Mouse (Mus musculus): ENCODE measurements around the gene Nrxn3. TPM values are rescaled to one million over a fixed set of nuclear protein-coding genes. Genes with fewer than 3 reads are reported as not detected.

Gene Nrxn3
- polyA plus RNA-seq, 1 experiment, result 3.0 TPM

DNA sequence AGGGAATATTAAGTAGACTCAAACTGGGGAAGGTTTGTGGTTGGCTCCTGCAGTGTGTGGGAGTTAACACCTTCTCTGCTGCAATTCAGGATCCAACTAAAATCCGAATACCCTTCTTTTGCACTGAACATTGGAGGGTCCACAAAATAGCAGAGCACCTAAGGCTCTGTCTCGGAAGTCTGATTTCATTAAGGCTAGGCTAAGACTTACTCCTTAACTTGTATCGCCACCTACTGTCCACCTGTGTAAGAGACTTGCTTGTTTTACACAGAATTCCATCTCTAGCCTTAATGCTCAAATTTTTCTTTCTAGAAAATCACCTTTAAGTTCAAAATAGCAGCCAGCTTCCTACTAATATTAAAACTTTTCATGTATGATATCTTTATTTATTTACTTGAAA lies 660.6 kb downstream of the Nrxn3 start:
- no peak overlapping the region for H3K4me2 ChIP-seq (ENCODE audit: low read depth)
- TF ChIP-seq MYOG (IDR thresholded peaks at IDR 0.05; ENCODE audit: control insufficient read depth in 1 of 3, insufficient read depth in 1 of 3, insufficient read length in 2 of 3, low read depth in 2 of 3) (no peak), TCF3 (IDR thresholded peaks at IDR 0.05; ENCODE audit: insufficient read length, low read depth) (no peak), SRF (IDR thresholded peaks at IDR 0.05; ENCODE audit: control insufficient read depth, insufficient read length, low read depth) (no peak), E2F4 (IDR thresholded peaks at IDR 0.05; ENCODE audit: insufficient read depth) (no peak), USF1 (IDR thresholded peaks at IDR 0.05; ENCODE audit: low read depth) (no peak), MYOD1 (IDR thresholded peaks at IDR 0.05; ENCODE audit: control insufficient read depth in 1 of 3, insufficient read length in 2 of 3, low read depth in 2 of 3) (no peak), REST (IDR thresholded peaks at IDR 0.05; ENCODE audit: insufficient read depth, insufficient read length) (no peak)

DNA sequence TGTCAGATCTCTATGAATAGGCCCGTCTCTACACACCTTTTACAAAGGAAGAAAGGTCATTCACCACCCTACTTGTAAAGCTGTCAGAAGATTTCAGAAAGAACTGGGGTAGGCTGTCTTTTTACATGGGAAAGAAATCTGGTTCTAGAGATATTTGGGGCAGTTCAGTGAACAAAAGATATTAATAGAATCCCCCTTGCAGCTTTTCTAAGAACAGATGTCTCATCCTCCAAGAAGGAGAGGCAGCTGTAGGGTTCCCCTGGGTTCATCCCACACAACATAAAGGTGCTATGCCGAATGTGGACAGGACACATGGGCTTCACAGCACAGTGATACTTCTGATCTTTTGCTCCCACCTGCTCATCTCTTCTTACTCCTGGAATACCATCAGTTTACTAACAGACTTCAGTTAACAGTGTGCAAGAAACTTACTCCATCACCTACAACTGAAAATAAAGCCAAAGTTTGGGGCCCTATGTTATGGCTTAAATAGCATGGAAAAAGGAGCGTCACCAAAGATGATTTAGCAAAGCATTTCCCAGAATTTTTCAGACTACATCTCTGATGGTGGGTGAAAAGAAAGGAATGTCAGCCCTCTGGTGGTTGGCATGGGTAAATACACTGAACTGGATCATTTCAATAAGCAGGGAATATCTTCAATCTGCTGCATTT lies 672.6 kb downstream of the Nrxn3 start:
- H3K4me2 ChIP-seq (ENCODE audit: low read depth), result no peak overlapping the region
- no peaks in the 10 kb centered on the region for H3K27me3 ChIP-seq (ENCODE audit: control insufficient read depth, insufficient read depth, insufficient read length)
- no peaks in the 10 kb centered on the region for H3K36me3 ChIP-seq (ENCODE audit: control insufficient read depth, insufficient read depth)
- no peak overlapping the region for H3ac ChIP-seq (ENCODE audit: control insufficient read depth, insufficient read length)
- H3K79me2 ChIP-seq (ENCODE audit: control insufficient read depth, insufficient read depth), result no peaks in the 10 kb centered on the region
- no peak overlapping the region for H3K4me3 ChIP-seq
- TF ChIP-seq MYOD1 (IDR thresholded peaks at IDR 0.05; ENCODE audit: control insufficient read depth in 1 of 3, insufficient read length in 2 of 3, low read depth in 2 of 3) (no peak), MYOG (IDR thresholded peaks at IDR 0.05; ENCODE audit: control insufficient read depth in 1 of 3, insufficient read depth in 1 of 3, insufficient read length in 2 of 3, low read depth in 2 of 3) (no peak), POLR2A (IDR thresholded peaks at IDR 0.05; ENCODE audit: insufficient read length, low read depth) (no peak), E2F4 (IDR thresholded peaks at IDR 0.05; ENCODE audit: insufficient read depth) (no peak), REST (IDR thresholded peaks at IDR 0.05; ENCODE audit: insufficient read depth, insufficient read length) (no peak), CEBPB (IDR thresholded peaks at IDR 0.05; ENCODE audit: insufficient read depth, poor library complexity, severe bottlenecking) (no peak), POLR2AphosphoS2 (IDR thresholded peaks at IDR 0.05; ENCODE audit: insufficient read length, low read depth) (no peak), TCF12 (IDR thresholded peaks at IDR 0.05; ENCODE audit: insufficient read depth, poor library complexity, severe bottlenecking) (no peak), TCF3 (IDR thresholded peaks at IDR 0.05; ENCODE audit: insufficient read length, low read depth) (no peak), MAX (IDR thresholded peaks at IDR 0.05; ENCODE audit: low read depth) (no peak), USF1 (IDR thresholded peaks at IDR 0.05; ENCODE audit: low read depth) (no peak), SRF (IDR thresholded peaks at IDR 0.05; ENCODE audit: control insufficient read depth, insufficient read length, low read depth) (no peak)

More for the DNA sequence above, 660.6 kb downstream of the Nrxn3 start:
- no peaks in the 10 kb centered on the region for H3K27me3 ChIP-seq (ENCODE audit: control insufficient read depth, insufficient read depth, insufficient read length)
- no peak overlapping the region for H3ac ChIP-seq (ENCODE audit: control insufficient read depth, insufficient read length)
- no peak overlapping the region for H3K4me3 ChIP-seq
- H3K36me3 ChIP-seq (ENCODE audit: control insufficient read depth, insufficient read depth), result no peaks in the 10 kb centered on the region
- H3K79me2 ChIP-seq (ENCODE audit: control insufficient read depth, insufficient read depth), result no peaks in the 10 kb centered on the region

DNA sequence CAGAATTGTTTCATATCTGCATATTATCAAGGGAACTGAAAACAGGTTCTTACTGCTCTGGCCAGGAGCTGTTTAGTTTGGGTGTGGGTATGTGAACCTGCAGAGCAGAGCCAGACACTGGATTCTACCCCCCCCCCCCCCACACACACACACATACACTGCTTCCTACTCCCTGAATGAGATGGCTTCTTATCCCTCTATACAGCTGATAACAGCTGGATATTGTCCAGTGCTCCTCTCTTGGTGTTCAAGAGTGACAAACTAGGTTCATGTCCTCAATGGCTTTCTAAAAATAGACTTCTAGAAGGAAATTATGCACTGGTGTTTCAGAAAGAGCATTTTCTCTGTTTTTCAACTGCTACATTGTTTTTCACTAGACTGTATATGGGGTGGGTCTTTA lies 713.8 kb downstream of the Nrxn3 start:
- TF ChIP-seq E2F4 (IDR thresholded peaks at IDR 0.05; ENCODE audit: insufficient read depth) (no peak), CEBPB (IDR thresholded peaks at IDR 0.05; ENCODE audit: insufficient read depth, poor library complexity, severe bottlenecking) (no peak)
- no peaks in the 10 kb centered on the region for H3K27me3 ChIP-seq (ENCODE audit: control insufficient read depth, insufficient read depth, insufficient read length)
- H3K4me2 ChIP-seq (ENCODE audit: low read depth), result no peak overlapping the region
- no peak overlapping the region for H3ac ChIP-seq (ENCODE audit: control insufficient read depth, insufficient read length)
- H3K79me2 ChIP-seq (ENCODE audit: control insufficient read depth, insufficient read depth), result no peaks in the 10 kb centered on the region
- H3K36me3 ChIP-seq (ENCODE audit: control insufficient read depth, insufficient read depth), result no peaks in the 10 kb centered on the region
- no peak overlapping the region for H3K4me3 ChIP-seq

DNA sequence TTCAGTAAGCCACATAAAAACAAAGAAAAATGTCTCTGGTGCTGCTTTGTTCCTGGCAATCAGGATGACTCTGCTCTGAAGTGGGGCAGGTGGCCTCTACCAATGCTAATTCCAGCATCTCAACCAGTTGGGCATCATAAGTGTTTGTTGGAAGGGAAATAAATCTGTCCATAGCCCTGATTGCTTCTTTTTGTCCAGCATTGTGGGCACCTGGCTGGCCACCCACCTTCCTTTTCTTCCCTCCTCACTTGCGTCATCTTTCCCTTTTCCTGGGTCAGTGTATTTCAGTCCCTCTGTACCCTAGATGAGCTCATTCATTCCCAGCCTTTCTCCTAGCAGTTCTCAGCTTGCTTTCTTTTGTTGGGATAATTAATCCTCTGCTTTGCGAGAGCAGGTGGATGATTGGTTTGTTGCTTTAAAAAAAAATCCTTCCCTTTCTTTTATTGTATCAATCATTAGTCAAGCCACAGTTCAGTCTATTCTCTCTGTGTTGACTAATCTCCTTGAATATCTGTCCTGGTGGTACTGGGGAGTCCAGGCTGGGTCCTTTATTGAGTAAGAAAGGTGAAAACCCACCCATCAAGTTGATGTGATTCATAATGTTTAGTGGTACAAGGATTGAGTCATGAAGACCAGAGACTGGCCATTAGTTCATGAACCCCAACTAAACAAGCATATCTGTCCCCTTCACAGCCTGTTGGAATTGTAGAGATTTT lies 719.8 kb downstream of the Nrxn3 start:
- no peaks in the 10 kb centered on the region for H3K79me2 ChIP-seq (ENCODE audit: control insufficient read depth, insufficient read depth)
- TF ChIP-seq MYOG (IDR thresholded peaks at IDR 0.05; ENCODE audit: control insufficient read depth in 1 of 3, insufficient read depth in 1 of 3, insufficient read length in 2 of 3, low read depth in 2 of 3) (no peak), TCF12 (IDR thresholded peaks at IDR 0.05; ENCODE audit: insufficient read depth, poor library complexity, severe bottlenecking) (no peak), CEBPB (IDR thresholded peaks at IDR 0.05; ENCODE audit: insufficient read depth, poor library complexity, severe bottlenecking) (no peak), TCF3 (IDR thresholded peaks at IDR 0.05; ENCODE audit: insufficient read length, low read depth) (no peak), E2F4 (IDR thresholded peaks at IDR 0.05; ENCODE audit: insufficient read depth) (no peak), POLR2A (IDR thresholded peaks at IDR 0.05; ENCODE audit: insufficient read length, low read depth) (no peak), USF1 (IDR thresholded peaks at IDR 0.05; ENCODE audit: low read depth) (no peak), REST (IDR thresholded peaks at IDR 0.05; ENCODE audit: insufficient read depth, insufficient read length) (no peak)
- H3ac ChIP-seq (ENCODE audit: control insufficient read depth, insufficient read length), result no peak overlapping the region
- no peaks in the 10 kb centered on the region for H3K27me3 ChIP-seq (ENCODE audit: control insufficient read depth, insufficient read depth, insufficient read length)
- H3K36me3 ChIP-seq (ENCODE audit: control insufficient read depth, insufficient read depth), result no peaks in the 10 kb centered on the region
- H3K4me3 ChIP-seq, result no peak overlapping the region
- H3K4me2 ChIP-seq (ENCODE audit: low read depth), result no peak overlapping the region

DNA sequence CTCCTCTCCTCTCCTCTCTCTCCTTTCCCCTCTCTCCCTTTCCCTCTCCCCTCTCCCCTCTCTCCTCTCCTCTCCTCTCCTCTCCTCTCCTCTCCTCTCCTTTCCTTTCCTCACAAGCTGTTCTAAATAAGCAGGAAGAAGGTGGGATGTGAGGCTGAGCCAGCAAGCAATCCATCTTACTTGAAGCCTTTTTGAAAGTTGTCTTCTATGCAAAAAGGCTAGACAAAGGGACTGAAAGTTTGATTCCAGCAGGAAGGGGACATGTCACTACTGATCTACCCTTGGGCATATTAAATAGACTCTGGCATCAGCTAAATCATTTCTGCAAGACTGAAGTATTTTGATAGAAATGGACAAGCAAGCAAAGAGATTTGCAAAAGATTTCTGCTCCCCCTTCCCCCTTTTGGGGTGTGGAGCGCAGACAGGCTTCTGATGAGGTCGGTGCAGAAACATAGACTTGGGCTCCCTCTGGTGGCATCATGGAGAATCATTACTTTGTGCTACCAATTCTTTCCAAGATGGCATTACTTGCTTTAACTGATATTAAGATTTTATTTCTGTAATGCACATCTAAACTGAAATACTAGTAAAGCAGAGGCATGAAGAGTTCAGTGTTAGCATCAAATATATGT lies 728.1 kb downstream of the Nrxn3 start:
- Histone ChIP-seq H3K4me3 (no peak overlapping the region), H3K4me2 (ENCODE audit: low read depth) (no peak overlapping the region), H3K36me3 (ENCODE audit: control insufficient read depth, insufficient read depth) (no peaks in the 10 kb centered on the region), H3ac (ENCODE audit: control insufficient read depth, insufficient read length) (no peak overlapping the region), H3K27me3 (ENCODE audit: control insufficient read depth, insufficient read depth, insufficient read length) (no peaks in the 10 kb centered on the region), H3K79me2 (ENCODE audit: control insufficient read depth, insufficient read depth) (no peaks in the 10 kb centered on the region)
- TF ChIP-seq USF1 (IDR thresholded peaks at IDR 0.05; ENCODE audit: low read depth), result no peak
- TF ChIP-seq CEBPB (IDR thresholded peaks at IDR 0.05; ENCODE audit: insufficient read depth, poor library complexity, severe bottlenecking), result no peak
- no peak for TF ChIP-seq MYOG (IDR thresholded peaks at IDR 0.05; ENCODE audit: control insufficient read depth in 1 of 3, insufficient read depth in 1 of 3, insufficient read length in 2 of 3, low read depth in 2 of 3)
- no peak for TF ChIP-seq TCF12 (IDR thresholded peaks at IDR 0.05; ENCODE audit: insufficient read depth, poor library complexity, severe bottlenecking)
- no peak for TF ChIP-seq TCF3 (IDR thresholded peaks at IDR 0.05; ENCODE audit: insufficient read length, low read depth)
- no peak for TF ChIP-seq MAX (IDR thresholded peaks at IDR 0.05; ENCODE audit: low read depth)
- no peak for TF ChIP-seq REST (IDR thresholded peaks at IDR 0.05; ENCODE audit: insufficient read depth, insufficient read length)
- no peak for TF ChIP-seq SRF (IDR thresholded peaks at IDR 0.05; ENCODE audit: control insufficient read depth, insufficient read length, low read depth)
